Mouse (Mus musculus) ES-Bruce4 (cell line): Measurements from ENCODE around the gene Gm9918.
A peak's percentile ranks its signal among the peaks of the same experiment; 100 is the strongest.

Source experiments
- CTCF ChIP-seq: IDR thresholded peaks from one replicate; pipeline ENCODE4 v1.8.1; 2011; ENCODE audit warnings: low read depth, low read length
- EP300 ChIP-seq: IDR thresholded peaks from 2 replicates; pipeline ENCODE4 v1.6.1; 2011; ENCODE audit warnings: low read depth, low read length; ENCODE audit not compliant: insufficient read depth
- POLR2A ChIP-seq: IDR thresholded peaks from one replicate; pipeline ENCODE4 v1.8.1; 2011; ENCODE audit warnings: low read length; ENCODE audit not compliant: insufficient read depth

- TF ChIP-seq POLR2A (no peak), CTCF (no peak), EP300 (peak; percentile 96)
Measured at GRCm38 (mm10) chr15:102231748-102232147, 38.6 kb upstream of the Gm9918 start, which contains the start of gene Itgb7.
